Mouse (Mus musculus) adrenal gland, postnatal 10 days (tissue): Measurements from ENCODE around the gene Prrx1. TPM values are rescaled to one million over a fixed set of nuclear protein-coding genes. Genes with fewer than 3 reads are reported as not detected.

Experiments
- DNase-seq: peaks from one replicate; pipeline ENCODE4 v3.0.0; 2021; ENCODE audit warnings: mixed read lengths
- long read RNA-seq, 2 experiments: library from polyadenylated mRNA; stranded (forward); transcript quantifications; one replicate each; pipeline ENCODE4 v2.0.0; 2021
- total RNA-seq, 2 experiments: library from RNA; stranded (reverse); gene quantifications; 2 replicates each; pipeline ENCODE4 v1.2.3; 2021

The Prrx1 gene
- 10 to 100 TPM; 14.2 to 22.1 TPM for total RNA-seq
- long read RNA-seq, experiment 1, full-length matches to known transcripts = 11 of 13 reads
- long read RNA-seq, experiment 1, partial matches to known transcripts = 2 of 13 reads
- long read RNA-seq, experiment 1, other reads (novel, unspliced or antisense) = 0 of 13 reads
- long read RNA-seq, experiment 2, full-length matches to known transcripts = 2 of 4 reads
- long read RNA-seq, experiment 2, partial matches to known transcripts = 1 of 4 reads
- long read RNA-seq, experiment 2, other reads (novel, unspliced or antisense) = 1 of 4 reads

DNA sequence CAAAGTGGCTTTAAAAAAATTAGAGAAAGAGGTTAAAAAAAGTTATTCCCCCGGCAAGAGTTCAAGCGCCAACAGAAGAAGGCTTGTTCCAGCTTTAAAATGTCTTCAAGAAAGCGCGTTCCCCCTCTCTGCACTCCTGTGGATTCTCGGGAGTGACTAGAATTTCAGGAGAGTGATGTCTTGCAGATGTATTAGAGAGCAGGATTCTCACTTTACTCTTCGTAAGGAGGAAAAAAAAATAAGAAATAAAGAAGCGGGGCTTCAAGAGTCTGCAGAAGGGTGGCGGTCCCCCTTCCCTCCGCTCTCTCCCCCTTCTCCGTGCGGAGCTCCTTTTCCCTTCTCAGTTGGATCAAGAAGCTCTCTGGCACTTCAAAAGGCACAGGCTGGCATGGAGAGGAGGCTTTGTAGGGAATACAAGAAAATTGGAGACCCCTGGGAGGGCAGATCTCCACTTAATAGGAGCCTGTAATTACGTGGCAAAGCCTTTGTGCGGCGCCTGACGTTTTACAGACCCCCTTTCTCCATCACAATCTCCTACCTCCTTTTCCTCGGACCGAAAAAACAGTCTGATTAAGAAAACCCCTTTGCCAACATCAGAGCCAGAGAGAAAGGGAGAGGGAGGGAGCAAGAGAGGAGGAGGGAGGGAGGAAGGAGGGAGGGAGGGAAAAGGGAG lies at the start of gene Prrx1:
Gene Prrx1, minus strand, starts transcription at position 610 of the 673 bp plus-strand sequence.
- no peak for DNase-seq

DNA sequence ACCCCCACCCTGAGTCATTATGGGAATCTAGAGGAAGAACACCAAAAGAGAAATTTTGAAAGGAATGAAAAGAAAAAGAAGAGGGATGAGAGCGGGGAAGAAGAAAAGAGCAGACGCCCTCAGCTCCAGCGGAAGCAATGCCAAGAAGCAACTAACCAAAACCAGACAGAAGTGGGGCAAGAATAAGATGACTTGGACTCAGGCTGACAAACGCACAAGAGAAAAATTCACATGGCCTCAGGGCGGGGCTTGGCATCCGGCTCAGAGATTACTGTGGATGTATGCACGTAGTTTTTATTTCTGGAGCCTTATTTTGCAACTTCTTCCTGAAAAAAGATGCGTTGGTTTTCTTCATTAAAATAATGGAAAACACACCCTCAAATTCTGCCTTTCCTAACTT lies 48.7 kb upstream of the Prrx1 start:
- DNase-seq = no peak

DNA sequence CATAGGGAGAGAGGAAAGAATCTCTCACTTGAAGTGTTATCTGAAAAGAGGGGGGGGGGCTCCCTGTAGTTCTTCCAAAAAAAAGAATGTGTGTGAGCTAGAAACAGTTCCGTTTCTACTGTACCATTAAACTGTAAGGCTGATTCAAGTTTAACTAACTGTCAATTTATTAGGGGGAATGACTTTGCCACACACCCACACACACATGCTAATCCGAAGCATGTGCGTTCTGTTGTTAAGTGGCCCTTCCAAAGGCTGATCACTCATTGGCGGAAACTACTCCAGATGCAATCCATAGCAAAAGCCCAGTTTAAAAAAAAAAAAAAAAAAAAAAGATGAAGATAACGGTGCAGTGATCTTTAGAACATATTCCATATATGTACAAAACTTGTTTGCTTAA lies 47.9 kb upstream of the Prrx1 start:
- DNase-seq = no peak

DNA sequence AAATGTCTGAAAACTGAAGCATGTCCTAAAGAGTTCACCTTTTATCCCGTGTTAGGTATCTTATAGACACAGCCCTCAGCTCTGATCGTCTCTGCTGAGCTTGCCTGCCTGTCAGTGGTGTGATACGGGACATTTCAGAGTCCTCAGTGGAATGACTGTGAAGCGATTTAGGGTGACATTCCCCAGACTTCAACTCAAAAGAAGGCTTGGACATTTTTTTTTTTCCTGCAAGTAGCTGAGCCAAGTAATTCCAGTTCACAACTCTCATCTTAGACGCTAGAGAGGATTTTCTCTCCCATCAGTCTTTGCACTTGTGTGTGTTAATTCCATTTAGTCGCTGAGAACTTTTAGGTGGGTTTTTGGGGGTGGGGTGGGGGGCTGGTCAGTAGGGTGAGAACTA lies 47.3 kb upstream of the Prrx1 start:
- DNase-seq = no peak

- no peak for DNase-seq
These were observed 46.0 kb upstream of the Prrx1 start for GRCm38 (mm10) chr1:163359521-163359920.

DNA sequence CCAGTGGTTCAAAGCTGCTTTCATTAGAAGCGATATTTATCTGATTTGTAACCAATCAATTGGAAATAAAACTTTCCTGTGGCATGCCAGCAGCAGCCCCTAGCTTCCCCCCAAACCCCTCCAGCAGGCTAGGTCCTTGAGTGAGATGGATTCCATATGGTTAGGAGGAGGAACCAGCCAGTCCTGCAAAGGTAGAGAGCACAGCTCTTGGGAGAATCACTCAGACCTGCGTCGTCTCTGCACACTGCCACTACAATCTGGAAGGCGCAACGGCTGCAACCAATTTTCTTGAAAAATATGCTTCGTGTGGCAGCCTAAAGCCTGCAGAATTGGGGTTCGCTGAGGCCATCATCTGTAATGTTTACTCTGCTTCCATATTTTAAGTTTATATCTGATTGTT lies 44.7 kb upstream of the Prrx1 start:
- DNase-seq = no peak

- no peak for DNase-seq
These were observed 44.2 kb upstream of the Prrx1 start for GRCm38 (mm10) chr1:163357733-163358132.

- DNase-seq = no peak
These were observed 42.7 kb upstream of the Prrx1 start for GRCm38 (mm10) chr1:163356167-163356566.

- DNase-seq = no peak
These were observed 42.2 kb upstream of the Prrx1 start for GRCm38 (mm10) chr1:163355626-163356156.

GRCm38 (mm10) chr1:163350988-163351387 lies 37.5 kb upstream of the Prrx1 start:
- DNase-seq = no peak

DNA sequence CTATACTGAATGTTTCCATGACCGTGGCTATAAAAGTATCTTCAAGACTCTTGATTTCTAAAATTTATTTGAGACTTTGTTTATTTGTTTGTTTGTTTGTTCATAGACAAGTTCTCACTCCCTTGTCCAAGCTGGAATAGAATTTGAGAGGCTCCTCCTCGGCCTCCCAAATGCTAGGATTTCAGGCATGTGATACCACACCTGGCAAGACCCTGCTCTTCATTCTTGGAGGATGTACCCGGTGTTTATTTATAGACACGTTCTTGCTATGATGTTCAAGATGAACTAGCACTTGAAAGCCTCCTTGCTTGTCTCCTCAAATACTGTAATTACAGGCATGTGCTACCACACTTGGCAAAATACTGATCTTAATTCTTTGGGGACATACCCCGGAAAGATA lies 32.0 kb upstream of the Prrx1 start:
- no peak for DNase-seq

DNA sequence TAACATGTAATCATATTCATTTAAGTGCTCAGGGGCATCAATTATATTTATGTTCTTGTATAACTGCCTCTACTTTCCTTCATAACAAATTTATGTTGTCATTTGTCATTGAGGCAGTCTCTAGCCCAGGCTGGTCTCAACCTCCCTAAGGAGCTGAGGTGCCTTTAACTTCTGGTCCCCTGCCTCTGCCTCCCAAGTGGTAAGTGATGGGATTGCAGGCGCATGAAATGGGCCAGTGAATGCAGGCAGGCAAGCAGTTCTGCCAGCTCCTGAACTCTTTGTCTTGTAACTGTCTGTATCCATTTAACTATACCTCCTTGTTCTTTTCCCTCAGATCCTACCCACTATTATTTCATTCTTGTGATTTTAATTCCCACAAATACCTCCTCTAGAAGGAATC lies 31.4 kb upstream of the Prrx1 start:
- DNase-seq = no peak

DNA sequence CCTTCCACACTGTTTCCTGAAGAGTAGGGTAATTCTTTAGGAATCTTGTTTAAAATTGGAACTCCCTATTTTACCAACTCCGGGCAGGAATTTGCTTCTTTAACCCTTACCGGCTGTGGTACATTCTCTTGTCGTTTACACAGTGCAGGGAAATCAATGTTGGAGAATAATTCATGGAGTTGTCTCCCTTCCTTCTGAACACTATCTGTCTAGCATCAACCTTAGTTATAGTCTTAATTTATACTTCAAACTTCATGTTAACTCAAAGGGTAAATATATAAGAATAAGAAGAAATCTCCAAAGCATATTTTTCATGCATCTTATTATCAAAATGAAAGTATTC lies 25.7 kb upstream of the Prrx1 start:
- no peak for DNase-seq

DNA sequence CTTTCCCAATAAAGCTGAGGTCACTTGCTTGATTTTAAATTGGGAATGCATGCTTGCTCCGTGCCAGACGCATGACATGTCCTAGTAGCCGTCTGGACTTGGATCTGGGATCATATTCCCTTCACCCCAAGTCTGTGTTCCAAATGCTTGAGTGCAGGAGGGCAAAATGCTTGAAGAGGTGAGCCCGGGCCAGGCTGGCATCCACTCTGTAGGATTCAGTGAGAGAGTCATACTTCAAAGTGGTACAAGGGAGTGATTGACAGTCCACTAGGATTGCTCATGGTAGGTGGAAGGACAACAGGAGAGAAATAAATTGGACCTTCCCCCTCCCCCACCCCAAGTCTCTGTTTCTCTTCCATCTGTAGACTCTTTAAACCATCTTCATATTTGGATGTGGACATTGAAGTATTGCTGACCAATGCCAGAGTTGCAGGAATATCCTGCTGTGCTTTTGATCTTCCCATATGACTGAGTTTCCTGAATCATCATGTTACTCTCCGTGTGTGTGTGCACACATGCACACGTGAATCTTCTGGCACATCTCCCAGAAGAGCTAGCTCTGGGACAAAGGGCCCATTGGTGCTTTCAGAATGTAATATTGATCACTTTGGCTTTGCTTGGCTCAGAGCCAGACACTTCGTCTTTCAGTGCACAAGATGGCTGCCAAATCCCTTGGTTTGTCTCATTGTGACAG lies 25.2 kb upstream of the Prrx1 start:
- peak; percentile 10 for DNase-seq

- peak; percentile 24 for DNase-seq
These were observed 24.3 kb upstream of the Prrx1 start for GRCm38 (mm10) chr1:163337821-163338220.

DNA sequence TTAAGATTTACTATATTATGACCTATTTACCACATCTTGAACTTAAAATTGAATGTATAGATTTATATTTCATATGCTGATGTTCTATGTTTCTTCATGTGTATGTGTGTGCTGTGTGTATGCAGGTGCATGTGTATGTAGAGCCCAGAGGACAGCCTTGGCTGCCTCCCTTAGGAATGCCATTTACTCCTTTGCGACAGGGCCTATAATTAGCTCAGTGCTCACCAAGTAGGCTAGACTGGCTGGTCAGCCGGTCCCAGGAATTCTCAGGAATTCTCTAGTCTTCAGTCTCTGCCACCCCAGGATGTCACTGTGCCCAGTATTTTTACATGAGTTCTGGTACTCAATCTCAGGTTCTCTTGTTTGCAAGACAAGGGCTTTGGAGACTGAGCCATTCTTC lies 13.8 kb upstream of the Prrx1 start:
- no peak for DNase-seq

DNA sequence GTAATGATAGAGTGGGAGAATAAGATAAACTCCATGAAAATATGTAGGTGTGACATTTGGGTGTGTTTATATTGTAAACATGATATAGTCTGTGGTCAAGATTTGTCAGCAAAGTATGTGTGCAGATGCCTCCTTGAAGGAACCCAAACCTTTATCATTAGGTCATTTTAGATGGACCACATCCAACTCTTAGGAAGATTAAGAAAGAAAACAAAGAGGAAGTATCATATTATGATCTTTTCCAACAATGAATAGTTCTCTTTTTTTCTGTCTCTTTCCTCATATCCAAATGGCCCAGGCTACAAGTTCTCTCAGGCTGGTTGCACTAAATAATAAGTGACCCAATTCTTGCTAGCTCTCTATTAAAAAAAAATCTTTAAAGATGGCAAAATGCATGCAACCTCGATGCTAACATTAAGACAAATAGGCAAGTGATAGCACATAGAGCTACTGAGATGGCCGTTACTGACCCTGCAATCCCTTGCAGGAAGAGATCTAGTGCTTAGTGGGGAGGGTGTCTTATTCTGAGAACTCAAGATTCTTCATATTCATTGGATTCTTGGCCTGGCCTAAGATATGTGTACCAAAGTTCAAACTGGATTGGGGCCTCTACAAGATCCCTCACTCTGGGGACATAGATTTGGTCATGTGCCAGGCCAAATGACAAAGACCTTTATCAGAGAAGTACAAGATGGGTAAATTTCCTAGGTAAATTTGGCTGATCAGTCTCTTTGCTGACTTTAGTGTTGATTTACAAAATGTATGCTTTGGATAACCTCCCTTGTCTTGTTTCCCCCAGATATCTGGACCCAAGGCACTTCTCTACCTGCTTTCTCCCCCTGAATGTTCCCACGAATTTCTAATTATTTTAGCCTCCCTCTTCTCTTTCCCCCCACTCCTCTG lies 6.4 kb upstream of the Prrx1 start:
- no peak for DNase-seq

GRCm38 (mm10) chr1:163316920-163317319 lies 3.4 kb upstream of the Prrx1 start:
- DNase-seq = no peak

- no peak for DNase-seq
These were observed 1.4 kb upstream of the Prrx1 start for GRCm38 (mm10) chr1:163314829-163315301.

DNA sequence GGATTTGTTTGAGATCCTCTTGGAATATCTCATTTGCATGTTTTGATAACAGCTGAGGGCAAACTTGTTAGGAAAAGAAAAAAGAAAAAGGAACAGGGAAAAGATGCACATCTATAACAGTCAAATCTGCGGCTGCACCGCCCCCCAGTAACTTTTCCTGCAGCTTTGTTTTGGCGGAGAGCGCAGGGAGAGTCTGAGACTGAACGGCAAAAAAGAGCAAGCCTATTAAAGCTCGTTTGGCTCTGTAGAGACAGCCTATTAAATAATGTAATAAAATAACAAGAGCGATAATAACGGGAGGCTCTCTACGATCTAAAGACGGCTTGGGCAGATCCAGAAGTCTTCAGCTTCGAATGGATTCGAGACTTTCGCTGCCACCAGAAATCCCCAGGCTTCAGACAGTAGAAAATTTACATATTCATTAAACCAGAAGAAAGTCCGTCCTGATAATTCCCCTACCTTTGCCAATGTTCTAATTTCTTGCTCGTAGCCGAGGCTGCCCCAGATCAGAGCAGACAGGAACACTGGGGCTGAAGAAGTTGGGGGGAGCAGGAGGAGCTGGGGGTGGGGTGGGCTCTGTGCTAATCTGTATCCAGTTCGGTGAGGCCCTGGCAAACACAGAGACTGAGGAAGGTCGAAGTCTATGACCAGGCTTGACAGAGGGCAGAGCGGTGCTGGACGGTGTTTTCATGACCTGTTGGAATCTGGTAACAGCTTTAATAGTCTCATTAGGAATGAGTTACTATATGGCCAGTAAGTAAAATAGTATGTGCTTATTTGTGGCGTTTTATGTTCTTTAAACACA lies 613 bp upstream of the Prrx1 start:
- no peak for DNase-seq
